Comparison of ENCODE assay signal across 8 mouse cellular contexts in genomic region chr15:93276276-93276675, GRCm38 (mm10). TPM values are rescaled to one million over a fixed set of nuclear protein-coding genes. Genes with fewer than 3 reads are reported as not detected.
DNase-seq lines count a peak whose midpoint lies in the region; ATAC-seq and TF ChIP-seq lines count a peak whose summit lies in the region.

No protein-coding gene starts in this region.

- peak; percentile 33 to 47 for DNase-seq in spleen, postnatal 10 days (ENCODE audit: low spot score in 2 of 2)
- DNase-seq in spleen, postnatal 36 days (ENCODE audit: low spot score in 2 of 2): no peak
- DNase-seq in embryo, embryonic 10 days (ENCODE audit: low spot score): peak; percentile 49
- no peak for DNase-seq in heart, postnatal 0 days (ENCODE audit: low spot score)
- peak; percentile 30 for DNase-seq in midbrain, postnatal 0 days (ENCODE audit: low spot score)
- DNase-seq in right cerebral cortex, postnatal 25 days: no peak
- no peak for DNase-seq in layer of hippocampus, postnatal 25 days (ENCODE audit: extremely low spot score in 1 of 2, low spot score in 1 of 2)

- H3K4me1 ChIP-seq in heart, postnatal 0 days (ENCODE audit: control insufficient read depth, insufficient read depth): peaks cover 25% of the 10 kb centered on the region
- H3K4me1 ChIP-seq in limb, embryonic 13.5 days: peaks cover 30% of the 10 kb centered on the region
- peaks cover 4% of the 10 kb centered on the region; the same call in 1 of the 2 replicates for H3K4me1 ChIP-seq in midbrain, postnatal 0 days (ENCODE audit: insufficient read depth, low read length)

- TF ChIP-seq CTCF in heart, postnatal 0 days (IDR thresholded peaks at IDR 0.05; ENCODE audit: low read depth): no peak
- TF ChIP-seq CTCF in midbrain, postnatal 0 days (IDR thresholded peaks at IDR 0.05): no peak

- H3K27ac ChIP-seq in heart, postnatal 0 days (ENCODE audit: low read depth): no peak overlapping the region
- no peak overlapping the region for H3K27ac ChIP-seq in limb, embryonic 13.5 days
- H3K27ac ChIP-seq in midbrain, postnatal 0 days (ENCODE audit: low read depth, low read length): peak overlapping the region; percentile 79; the same call in 1 of the 2 replicates

- H3K27me3 ChIP-seq in heart, postnatal 0 days (ENCODE audit: control insufficient read depth, insufficient read depth, low read length): no peaks in the 10 kb centered on the region
- no peaks in the 10 kb centered on the region for H3K27me3 ChIP-seq in limb, embryonic 13.5 days
- no peaks in the 10 kb centered on the region for H3K27me3 ChIP-seq in midbrain, postnatal 0 days (ENCODE audit: insufficient read depth, low read length)

- no peak for ATAC-seq in heart, postnatal 0 days (ENCODE audit: insufficient read depth, low read depth)
- no peak for ATAC-seq in limb, embryonic 13.5 days (ENCODE audit: low FRiP score, low read depth)
- ATAC-seq in midbrain, postnatal 0 days (ENCODE audit: low FRiP score): no peak

- WGBS in heart, postnatal 0 days: 2% methylated on average over 14 of the region's 14 CpGs
- 5% methylated on average over 14 of the region's 14 CpGs for WGBS in limb, embryonic 13.5 days
- WGBS in midbrain, postnatal 0 days: 3% methylated on average over 14 of the region's 14 CpGs

- H3K4me2 ChIP-seq in heart, postnatal 0 days (ENCODE audit: low read depth, low read length): peak overlapping the region; percentile 85
- H3K4me2 ChIP-seq in limb, embryonic 13.5 days (replicated peaks): peak overlapping the region; percentile 92
- H3K4me2 ChIP-seq in midbrain, postnatal 0 days (ENCODE audit: low read depth, low read length, poor library complexity, severe bottlenecking): peak overlapping the region; percentile 87

- TF ChIP-seq EP300 in heart, postnatal 0 days (IDR thresholded peaks at IDR 0.05; ENCODE audit: low read depth): no peak

- H3K4me3 ChIP-seq in heart, postnatal 0 days (ENCODE audit: low read depth, low read length): peak overlapping the region; percentile 86
- H3K4me3 ChIP-seq in limb, embryonic 13.5 days: peak overlapping the region; percentile 80
- peak overlapping the region; percentile 77 for H3K4me3 ChIP-seq in midbrain, postnatal 0 days (ENCODE audit: low read depth, low read length)

- no peaks in the 10 kb centered on the region for H3K9me3 ChIP-seq in heart, postnatal 0 days (replicated peaks; ENCODE audit: control insufficient read depth, low read length)
- H3K9me3 ChIP-seq in limb, embryonic 13.5 days: no peaks in the 10 kb centered on the region
- H3K9me3 ChIP-seq in midbrain, postnatal 0 days (ENCODE audit: low read length): no peaks in the 10 kb centered on the region

- peak overlapping the region; percentile 49 for H3K9ac ChIP-seq in heart, postnatal 0 days (replicated peaks; ENCODE audit: low read depth, low read length)
- 0 out of 2 replicates have a peak overlapping the region, but pooled peaks have one; percentile 72 for H3K9ac ChIP-seq in limb, embryonic 13.5 days
- no peak overlapping the region for H3K9ac ChIP-seq in midbrain, postnatal 0 days (replicated peaks; ENCODE audit: low read length, poor library complexity, severe bottlenecking)

- H3K36me3 ChIP-seq in heart, postnatal 0 days (replicated peaks; ENCODE audit: control insufficient read depth, insufficient read depth, low read length): peaks cover 11% of the 10 kb centered on the region
- peaks cover 13% of the 10 kb centered on the region; the same call in 1 of the 2 replicates for H3K36me3 ChIP-seq in limb, embryonic 13.5 days
- peaks cover 9% of the 10 kb centered on the region; the same call in 1 of the 2 replicates for H3K36me3 ChIP-seq in midbrain, postnatal 0 days (ENCODE audit: insufficient read depth, low read length)

RNA-seq across cellular contexts. Expression of gene Gxylt1, which starts 1.3 kb away (rescaled TPM):
- 3.6 and 9.3 TPM in 2 replicates for total RNA-seq in heart, postnatal 0 days (2014; rRNA removed; ENCODE audit: low replicate concordance)
- 3.1 and 3.3 TPM in 2 replicates for polyA plus RNA-seq in heart, postnatal 0 days (2015; fragmentation: Nextera tagmentation; extraction: Ambion mirVana)
- 17.6 and 18.0 TPM in 2 replicates for polyA plus RNA-seq in limb, embryonic 13.5 days (2015; fragmentation: Nextera tagmentation; extraction: Ambion mirVana)
- total RNA-seq in midbrain, postnatal 0 days (2014; rRNA removed): 5.0 and 7.7 TPM in 2 replicates
- polyA plus RNA-seq in midbrain, postnatal 0 days (2015; fragmentation: Nextera tagmentation; extraction: Ambion mirVana): 2.8 and 3.8 TPM in 2 replicates
- total RNA-seq in layer of hippocampus, postnatal 25 days (2021): 10 to 100 TPM in 1 of 2 experiments, 1 to 10 TPM in 1; 8.2 to 10.6 TPM

Comparison
In these comparisons a context has a peak if more than half of its experiments do, and no peak if none do; other contexts are left out.
1. DNase-seq: peak in spleen, postnatal 10 days (2 of 2), embryo, embryonic 10 days (single experiment) and midbrain, postnatal 0 days (single experiment); none in spleen, postnatal 36 days (0 of 2), heart, postnatal 0 days (single experiment), right cerebral cortex, postnatal 25 days (single experiment) and layer of hippocampus, postnatal 25 days (0 of 2).
2. Peak in every context shown above with its lines, with median percentiles within 50 percentile points of each other: H3K4me2 ChIP-seq and H3K4me3 ChIP-seq.